Mouse (Mus musculus) lung, adult 2 months (tissue): ENCODE measurements around the gene Tgfb1.

ENCODE experiments used
- CTCF ChIP-seq: fragments of 200-500 bp; IDR thresholded peaks from 2 replicates; pipeline ENCODE4 v1.5.1; 2011; ENCODE audit warnings: mild to moderate bottlenecking, low read length, control low read depth; ENCODE audit not compliant: insufficient read depth
- POLR2A ChIP-seq: fragments of 200-500 bp; IDR thresholded peaks from 2 replicates; pipeline ENCODE4 v1.6.1; 2011; ENCODE audit warnings: low read depth, mild to moderate bottlenecking, control low read depth, low read length, borderline replicate concordance; ENCODE audit errors: extremely low read depth

DNA sequence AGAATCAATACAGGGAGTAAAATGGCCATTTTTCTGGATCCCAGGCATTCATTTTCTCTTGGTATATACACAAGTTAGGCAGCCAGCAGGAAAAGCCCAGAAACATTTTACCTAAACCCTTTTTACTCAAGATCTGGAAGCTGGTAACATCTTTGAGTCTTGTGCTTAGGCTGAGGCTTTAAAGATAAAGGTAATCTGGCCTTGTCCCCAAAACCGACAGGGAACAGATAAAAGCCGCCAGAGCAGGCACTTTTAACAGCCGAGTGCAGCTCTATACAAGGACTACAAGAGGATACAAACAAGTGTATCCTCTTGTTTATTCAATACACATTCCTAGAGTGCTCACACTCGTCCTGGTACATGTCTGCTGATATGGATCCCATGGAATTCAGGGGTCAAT lies 48.2 kb downstream of the Tgfb1 start:
- TF ChIP-seq CTCF (no peak), POLR2A (no peak)
